Mouse (Mus musculus) thymus, adult 2 months (tissue): ENCODE results near the gene Atp5e.

Experiments
- CTCF ChIP-seq: fragments of 200-500 bp; IDR thresholded peaks from 2 replicates; pipeline ENCODE4 v1.5.1; 2012; ENCODE audit warnings: mild to moderate bottlenecking, control low read depth, low read length, moderate library complexity, borderline replicate concordance; ENCODE audit not compliant: control insufficient read depth, poor library complexity, insufficient read depth; ENCODE audit errors: extremely low read depth
- POLR2A ChIP-seq: fragments of 200-500 bp; IDR thresholded peaks from 2 replicates; pipeline ENCODE4 v1.6.1; 2012; ENCODE audit warnings: mild to moderate bottlenecking, low read length, control low read depth, moderate library complexity; ENCODE audit not compliant: control insufficient read depth, poor library complexity, insufficient read depth; ENCODE audit errors: extremely low read depth

DNA sequence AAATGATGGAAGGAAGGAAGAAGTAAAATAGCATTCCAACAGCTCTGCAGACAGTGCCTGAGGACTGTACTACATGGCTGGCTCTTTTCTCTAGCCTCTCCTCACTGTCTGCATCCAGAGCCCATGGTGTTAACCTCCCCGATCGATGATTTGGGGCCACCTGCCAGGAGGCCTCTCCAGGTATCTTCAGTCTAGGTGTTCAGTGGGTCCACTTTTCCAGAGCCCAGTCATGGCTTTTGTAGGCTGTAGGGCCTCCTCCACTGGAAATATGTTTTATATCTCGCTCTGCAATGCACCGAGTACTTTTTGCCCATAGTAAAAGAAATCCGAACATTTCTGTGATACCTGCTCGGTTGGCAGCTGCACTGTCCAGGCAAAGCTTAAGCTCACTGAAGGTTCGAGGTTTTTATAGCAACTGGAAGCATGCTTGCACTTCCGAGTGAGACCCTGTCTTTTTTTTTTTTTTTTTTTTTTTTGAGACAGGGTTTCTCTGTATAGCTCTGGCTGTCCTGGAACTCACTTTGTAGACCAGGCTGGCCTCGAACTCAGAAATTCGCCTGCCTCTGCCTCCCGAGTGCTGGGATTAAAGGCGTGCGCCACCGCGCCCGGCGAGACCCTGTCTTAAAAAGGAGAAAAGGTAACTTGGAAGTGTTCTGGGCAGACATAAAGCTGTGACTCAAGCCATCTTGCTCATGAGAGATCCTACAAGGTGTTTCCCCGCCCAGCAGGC, 48.7 kb downstream of the Atp5e start:
- TF ChIP-seq POLR2A (no peak), CTCF (no peak)
